Mouse (Mus musculus) heart, adult 2 months (tissue): ENCODE measurements around the gene Btbd9.

ENCODE experiments used
- CTCF ChIP-seq: fragments of 200-600 bp; IDR thresholded peaks from 2 replicates; pipeline ENCODE4 v1.8.1; 2022; ENCODE audit warnings: antibody characterized with exemption, mild to moderate bottlenecking, moderate library complexity
- POLR2A ChIP-seq: fragments of 200-500 bp; IDR thresholded peaks from 2 replicates; pipeline ENCODE4 v1.6.1; 2011; ENCODE audit warnings: mild to moderate bottlenecking, low read depth, low read length, control low read depth; ENCODE audit not compliant: insufficient read depth

GRCm38 (mm10) chr17:30523783-30524182 lies 52.5 kb downstream of the Btbd9 start:
- TF ChIP-seq CTCF: no peak
- TF ChIP-seq POLR2A: no peak
